Mouse (Mus musculus) embryonic facial prominence, embryonic 11.5 days (tissue): ENCODE measurements around the gene Riok2. TPM values are rescaled to one million over a fixed set of nuclear protein-coding genes. Genes with fewer than 3 reads are reported as not detected.

ENCODE experiments used
- ATAC-seq: fragments of 200-750 bp; cut with Nextera tagmentation; replicated peaks from 2 replicates; pipeline ENCODE4 v1.8.0; 2017; ENCODE audit warnings: low read depth; ENCODE audit not compliant: insufficient number of reproducible peaks, low FRiP score, low TSS enrichment
- DNase-seq: peaks from one replicate; pipeline ENCODE4 v3.0.0-alpha.2; 2015; ENCODE audit warnings: low spot score
- H3K27ac ChIP-seq: fragments of 300-500 bp; sonication (generic); replicated peaks from 2 replicates; pipeline ENCODE4 v1.5.1; 2014; ENCODE audit warnings: mild to moderate bottlenecking, low read depth, low read length, control low read depth
- H3K27me3 ChIP-seq: fragments of 300-500 bp; sonication (generic); 2 replicates; pipeline ENCODE4 v1.6.1; 2014; ENCODE audit warnings: mild to moderate bottlenecking, low read length, moderate library complexity, mixed read lengths; ENCODE audit not compliant: control insufficient read depth, insufficient read depth
- H3K36me3 ChIP-seq: fragments of 300-500 bp; sonication (generic); replicated peaks from 2 replicates; pipeline ENCODE4 v1.6.1; 2014; ENCODE audit warnings: low read depth, mild to moderate bottlenecking, low read length, moderate library complexity, mixed read lengths; ENCODE audit not compliant: control insufficient read depth, insufficient read depth
- H3K4me1 ChIP-seq: fragments of 300-500 bp; sonication (generic); 2 replicates; pipeline ENCODE4 v1.6.1; 2014; ENCODE audit warnings: low read length, mixed read lengths; ENCODE audit not compliant: control insufficient read depth, insufficient read depth
- H3K4me2 ChIP-seq: fragments of 300-500 bp; sonication (generic); 2 replicates; pipeline ENCODE4 v1.6.1; 2014; ENCODE audit warnings: low read depth, mild to moderate bottlenecking, control low read depth, low read length, moderate library complexity
- H3K4me3 ChIP-seq: fragments of 300-500 bp; sonication (generic); 2 replicates; pipeline ENCODE4 v1.5.1; 2014; ENCODE audit warnings: low read depth, low read length, control low read depth
- H3K9ac ChIP-seq: fragments of 300-500 bp; sonication (generic); replicated peaks from 2 replicates; pipeline ENCODE4 v1.6.1; 2014; ENCODE audit warnings: mild to moderate bottlenecking, control low read depth, low read length
- H3K9me3 ChIP-seq: fragments of 300-500 bp; sonication (generic); replicated peaks from 2 replicates; pipeline ENCODE4 v1.6.1; 2016; ENCODE audit warnings: mild to moderate bottlenecking, low read length, inconsistent platforms, mixed read lengths; ENCODE audit not compliant: control insufficient read depth
- WGBS: fragments of 180-500 bp; shearing (Covaris S2); extraction: QIAGEN DNeasy Blood & Tissue Kit; methylation state at CpG from one replicate; pipeline ENCODE4 v1.1.7; 2014; 5-methylcytosine and 5-hydroxymethylcytosine counted together
- polyA plus RNA-seq: library from polyadenylated mRNA; unstranded; fragments of >200 nt; fragmentation: Nextera tagmentation; extraction: Ambion mirVana; gene quantifications from 2 replicates; pipeline ENCODE4 v1.2.1, GENCODE M21; 2014

The Riok2 gene
- polyA plus RNA-seq, 1 experiment from 2014 or later: 39.9 TPM

DNA sequence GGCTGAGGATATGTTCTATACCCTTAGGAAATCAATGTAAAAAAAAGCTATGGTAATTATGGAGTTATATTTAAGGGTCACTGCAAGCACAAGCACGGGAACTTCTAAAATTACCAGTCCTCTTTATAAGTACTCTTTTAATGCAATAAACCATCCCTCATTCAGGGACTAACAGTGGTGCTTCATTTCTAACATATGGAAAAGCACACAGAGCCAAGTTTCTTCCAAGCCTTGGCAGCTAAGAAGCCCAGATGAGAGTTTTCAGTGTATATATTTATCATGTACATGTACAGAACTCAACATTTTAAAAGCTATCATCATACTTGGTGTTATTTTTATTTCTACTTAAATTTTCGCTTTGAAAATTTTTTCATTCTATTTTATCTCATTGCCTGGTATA lies 54.8 kb downstream of the Riok2 start:
- no peak overlapping the region for H3K9ac ChIP-seq
- no peaks in the 10 kb centered on the region for H3K27me3 ChIP-seq
- no peak overlapping the region for H3K27ac ChIP-seq
- no peaks in the 10 kb centered on the region for H3K9me3 ChIP-seq
- no peaks in the 10 kb centered on the region; the same call in 1 of the 2 replicates for H3K4me1 ChIP-seq
- ATAC-seq (no peak), DNase-seq (no peak)
- H3K4me2 ChIP-seq: no peak overlapping the region
- no peak overlapping the region for H3K4me3 ChIP-seq
- no peaks in the 10 kb centered on the region for H3K36me3 ChIP-seq
- WGBS: 68% methylated on average over 2 of the region's 2 CpGs

- no peaks in the 10 kb centered on the region for H3K27me3 ChIP-seq
- ATAC-seq (no peak), DNase-seq (no peak)
- H3K36me3 ChIP-seq: no peaks in the 10 kb centered on the region
- WGBS: 81% methylated on average over 4 of the region's 4 CpGs
- no peak overlapping the region for H3K9ac ChIP-seq
- no peak overlapping the region for H3K4me2 ChIP-seq
- H3K4me3 ChIP-seq: no peak overlapping the region
- no peak overlapping the region for H3K27ac ChIP-seq
- no peaks in the 10 kb centered on the region for H3K9me3 ChIP-seq
- H3K4me1 ChIP-seq: no peaks in the 10 kb centered on the region
These were observed 59.6 kb downstream of the Riok2 start for GRCm38 (mm10) chr17:17433679-17434078.

DNA sequence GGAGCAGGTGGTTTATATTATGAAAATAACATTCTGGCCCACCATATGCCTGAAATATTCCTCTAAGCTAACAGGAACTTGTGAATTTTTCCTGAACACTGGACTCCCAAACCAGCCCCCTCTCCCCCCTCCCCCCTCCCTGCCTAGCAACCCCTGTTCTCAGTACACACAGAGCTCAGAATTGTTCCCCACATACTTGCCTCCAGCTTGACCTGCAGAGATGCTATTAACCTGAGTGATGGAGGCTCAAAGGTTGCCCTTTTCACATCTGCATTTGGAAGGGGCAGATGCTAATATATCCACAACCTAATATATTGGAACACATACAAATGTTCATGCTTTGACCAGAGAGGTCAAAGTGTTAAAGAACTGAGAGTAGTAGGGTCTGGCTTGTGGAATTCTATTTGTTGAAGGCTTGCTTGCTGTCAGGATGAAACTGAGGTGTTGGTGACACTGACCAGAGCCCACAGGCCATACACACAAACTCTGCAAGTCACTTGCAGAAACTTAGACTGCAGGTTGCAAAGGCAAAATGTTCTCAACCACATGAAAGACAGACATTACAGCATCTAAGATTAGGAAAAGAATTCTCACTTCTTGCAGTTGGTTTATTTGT lies 64.6 kb downstream of the Riok2 start:
- Histone ChIP-seq H3K9ac (no peak overlapping the region), H3K4me2 (no peak overlapping the region), H3K4me1 (no peaks in the 10 kb centered on the region), H3K4me3 (no peak overlapping the region), H3K27ac (no peak overlapping the region), H3K9me3 (no peaks in the 10 kb centered on the region), H3K36me3 (no peaks in the 10 kb centered on the region), H3K27me3 (no peaks in the 10 kb centered on the region)
- ATAC-seq (peak; percentile 72), DNase-seq (peak; percentile 79)

- 28% methylated on average over 4 of the region's 4 CpGs for WGBS
- Histone ChIP-seq H3K4me3 (no peak overlapping the region), H3K27me3 (no peaks in the 10 kb centered on the region), H3K27ac (peak overlapping the region; percentile 47; the same call in 1 of the 2 replicates), H3K36me3 (no peaks in the 10 kb centered on the region), H3K9me3 (no peaks in the 10 kb centered on the region), H3K9ac (no peak overlapping the region), H3K4me1 (no peaks in the 10 kb centered on the region), H3K4me2 (no peak overlapping the region)
- ATAC-seq (0 out of 2 replicates have a peak, but pooled peaks have one; percentile 50), DNase-seq (peak; percentile 52)
These were observed 67.9 kb downstream of the Riok2 start for GRCm38 (mm10) chr17:17441876-17442498.

GRCm38 (mm10) chr17:17444297-17444886 lies 70.3 kb downstream of the Riok2 start:
- H3K4me2 ChIP-seq: no peak overlapping the region
- H3K4me1 ChIP-seq: no peaks in the 10 kb centered on the region; the same call in 1 of the 2 replicates
- H3K9ac ChIP-seq: no peak overlapping the region
- WGBS: 69% methylated on average over 3 of the region's 3 CpGs
- DNase-seq (no peak), ATAC-seq (no peak)
- no peak overlapping the region for H3K4me3 ChIP-seq
- no peak overlapping the region for H3K27ac ChIP-seq
- no peaks in the 10 kb centered on the region for H3K9me3 ChIP-seq
- no peaks in the 10 kb centered on the region for H3K27me3 ChIP-seq
- H3K36me3 ChIP-seq: no peaks in the 10 kb centered on the region

Other genes with a start within 250 kb of the Riok2 start
- gene Lix1, start 28.4 kb downstream of the Riok2 start, polyA plus RNA-seq: 64.5 and 69.2 TPM in 2 replicates